Mouse (Mus musculus) natural killer cell, adult 2 months (primary cell): ENCODE data around the gene Lrrc43.
"Not testable (repeated sequence)": the region's sequence is repeated elsewhere in the genome, so short reads cannot be mapped to it uniquely, and the experiment has no call there.

ENCODE experiments used
- DNase-seq, 2 experiments: peaks; one replicate each; pipeline ENCODE4 v3.0.0; 2022; ENCODE audit warnings: low spot score in 2 of 2

The Lrrc43 gene

GRCm38 (mm10) chr5:123489112-123489785 is at the start of gene Lrrc43, which contains the start of gene Il31:
Lrrc43 (plus strand) TSS chr5:123489305.
Il31 (minus strand) TSS chr5:123489489.
- no peak for DNase-seq

GRCm38 (mm10) chr5:123439312-123439711 is 49.8 kb upstream of the Lrrc43 start:
- no peak for DNase-seq

DNA sequence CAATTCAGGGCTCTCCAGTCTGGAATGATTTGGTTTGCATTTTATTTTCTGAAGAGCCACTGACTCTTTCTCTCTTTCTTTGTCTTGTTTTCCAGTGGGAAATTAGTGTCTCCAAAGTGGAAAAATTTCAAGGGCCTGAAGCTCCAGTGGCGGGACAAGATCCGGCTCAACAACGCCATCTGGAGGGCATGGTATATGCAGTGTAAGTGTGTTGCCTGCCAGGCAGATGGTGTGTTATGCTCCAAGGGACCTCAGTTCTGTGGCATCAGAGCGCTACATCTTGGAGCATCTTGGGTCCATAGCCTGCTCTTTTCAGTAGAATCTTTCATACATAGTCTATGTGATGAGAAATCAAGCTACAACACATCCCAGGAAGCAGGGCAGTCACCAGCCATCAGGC is 49.2 kb upstream of the Lrrc43 start:
- DNase-seq = no peak

- no peak for DNase-seq
Observed at GRCm38 (mm10) chr5:123440664-123441063, 48.4 kb upstream of the Lrrc43 start.

DNA sequence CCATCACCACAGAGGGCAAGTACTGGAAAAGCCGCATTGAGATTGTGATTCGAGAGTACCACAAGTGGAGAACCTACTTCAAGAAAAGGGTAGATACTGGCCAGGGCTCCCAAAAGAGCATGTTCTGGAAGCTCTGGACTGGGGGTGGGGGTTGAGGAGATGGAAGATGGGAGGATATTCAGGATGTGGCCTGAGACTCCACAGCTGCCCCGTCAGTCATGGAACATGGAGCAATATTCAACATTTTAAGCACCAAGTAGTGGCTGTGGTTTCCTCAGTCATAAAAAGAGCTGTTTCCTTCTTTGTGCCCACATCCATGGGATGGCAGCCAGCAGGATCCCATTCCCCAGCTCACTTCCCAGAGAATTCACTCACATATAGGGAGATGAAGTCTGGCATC is 46.8 kb upstream of the Lrrc43 start:
- no peak for DNase-seq

DNA sequence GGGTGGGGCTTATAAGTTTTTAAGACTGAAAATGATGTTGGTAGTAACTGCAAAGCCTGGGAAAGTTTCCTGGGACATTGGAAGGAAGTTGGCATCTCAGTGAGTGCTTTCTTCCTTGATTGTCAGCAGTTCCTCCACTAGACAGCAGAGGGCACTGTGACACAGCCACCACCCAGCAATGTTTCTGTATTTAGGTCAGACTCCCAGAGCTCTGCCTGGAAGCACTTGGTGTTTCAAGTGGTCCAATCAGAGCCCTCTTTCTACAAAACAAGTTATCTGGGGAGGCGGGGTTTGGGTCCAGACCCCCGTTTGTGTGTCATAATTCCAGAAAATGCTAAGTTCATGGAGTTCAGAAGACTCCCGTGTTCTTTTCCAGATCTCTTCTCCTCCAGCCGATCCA is 45.0 kb upstream of the Lrrc43 start:
- peak; percentile 42 to 55 for DNase-seq

GRCm38 (mm10) chr5:123444849-123445334 is 44.2 kb upstream of the Lrrc43 start:
- DNase-seq = no peak

DNA sequence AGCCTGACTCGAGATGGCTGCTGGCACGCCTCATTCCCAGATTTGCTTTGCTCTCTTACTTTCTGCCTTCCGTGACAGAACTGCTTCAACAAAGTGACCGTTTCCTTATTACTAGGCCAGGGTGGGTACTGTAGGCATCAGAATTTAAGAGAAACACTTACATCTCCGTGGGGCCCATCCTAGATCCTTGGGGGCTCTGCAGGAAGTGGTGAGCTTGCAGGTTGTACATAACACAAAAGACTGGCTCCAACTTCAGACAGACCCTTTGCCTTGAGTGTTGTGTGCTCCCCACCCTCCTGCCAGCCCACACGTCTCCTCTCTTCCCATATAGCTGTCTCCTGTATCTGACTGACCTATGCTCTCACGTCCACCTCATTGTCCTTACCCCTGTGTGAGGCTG is 37.2 kb upstream of the Lrrc43 start:
- no peak for DNase-seq

DNA sequence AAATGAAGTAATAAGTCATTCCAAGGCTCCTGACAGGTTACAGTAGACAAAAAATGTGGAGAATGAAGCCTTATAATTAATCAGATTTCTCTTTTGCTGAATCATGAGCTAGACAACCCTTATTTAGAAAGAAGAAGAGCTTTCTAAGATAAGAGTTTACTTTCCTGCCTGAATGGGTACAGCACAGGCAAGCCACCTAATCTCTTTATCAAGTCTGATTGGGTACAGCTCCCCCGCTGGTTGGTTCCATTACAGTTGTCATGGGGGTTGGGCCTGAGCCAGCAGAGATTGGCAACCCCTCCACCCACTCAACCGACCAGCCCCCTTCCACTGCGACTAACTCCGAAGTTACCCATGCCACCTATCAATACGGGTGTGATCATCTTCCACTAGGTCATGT is 27.7 kb upstream of the Lrrc43 start:
- DNase-seq = no peak

DNA sequence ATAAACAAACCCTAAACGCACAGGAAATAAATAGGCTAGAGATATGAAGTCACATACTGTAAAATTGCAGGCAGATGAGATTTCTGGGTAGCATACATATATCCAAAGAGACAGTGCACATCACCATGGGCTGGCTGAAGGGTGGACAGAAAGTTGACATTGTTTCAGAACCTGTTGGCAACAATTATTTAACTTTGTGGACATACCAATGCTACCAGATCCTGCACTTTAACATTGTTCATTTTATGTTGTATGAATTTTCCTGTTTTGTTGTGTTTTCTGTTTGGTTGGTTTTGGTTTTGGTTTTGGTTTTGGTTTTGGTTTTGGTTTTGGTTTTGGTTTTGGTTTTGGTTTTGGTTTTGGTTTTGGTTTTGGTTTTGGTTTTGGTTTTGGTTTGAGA is 24.5 kb upstream of the Lrrc43 start:
- DNase-seq = no peak

GRCm38 (mm10) chr5:123470784-123471400 is 18.2 kb upstream of the Lrrc43 start:
- peak; percentile 13 to 19 for DNase-seq

DNA sequence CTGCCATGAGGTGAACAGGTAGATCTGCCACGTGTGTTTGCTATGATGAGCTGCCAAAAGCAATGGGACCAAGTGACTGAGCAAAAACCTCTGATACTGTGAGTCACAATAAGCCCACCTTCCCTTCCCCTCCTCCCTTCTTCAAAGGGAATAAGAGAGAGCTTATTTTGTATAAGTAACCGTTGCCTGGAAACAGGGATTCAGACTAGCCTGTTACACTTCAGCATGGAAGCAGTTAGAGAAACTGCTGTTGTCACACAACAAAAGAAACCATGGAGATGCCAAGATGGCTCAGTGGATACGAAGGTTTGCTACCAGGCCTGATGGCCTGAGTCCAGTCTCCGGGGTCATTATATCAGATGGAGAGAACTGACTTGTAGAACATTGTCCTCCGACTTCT is 15.3 kb upstream of the Lrrc43 start:
- DNase-seq = no peak

- DNase-seq = no peak
Observed at GRCm38 (mm10) chr5:123487659-123488395, 1.3 kb upstream of the Lrrc43 start.

- DNase-seq = no peak
Observed at GRCm38 (mm10) chr5:123489935-123490334, 830 bp downstream of the Lrrc43 start.

DNA sequence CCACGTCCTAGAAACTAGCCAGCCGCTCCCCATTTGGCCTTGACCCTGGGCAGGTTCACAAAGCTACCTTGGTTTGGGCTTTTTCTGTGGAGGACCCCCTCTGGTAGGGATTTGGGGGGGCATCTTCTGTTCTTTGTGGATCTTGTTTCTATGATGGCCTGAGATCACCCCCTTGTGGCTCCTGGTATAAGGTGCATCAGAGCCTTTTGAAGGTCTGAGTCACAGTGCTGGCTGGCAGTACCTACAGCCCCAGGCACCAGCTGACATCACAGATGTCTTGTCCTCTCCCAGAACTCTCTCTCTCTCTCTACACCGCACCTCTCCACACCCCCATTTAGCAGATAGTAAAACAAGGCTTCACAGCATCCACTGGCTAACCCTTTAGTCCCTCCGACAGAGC is 10.6 kb downstream of the Lrrc43 start:
- DNase-seq = peak in 1 of 2 experiments; percentile 26

- DNase-seq = no peak
Observed at GRCm38 (mm10) chr5:123501973-123502372, 12.9 kb downstream of the Lrrc43 start.

DNA sequence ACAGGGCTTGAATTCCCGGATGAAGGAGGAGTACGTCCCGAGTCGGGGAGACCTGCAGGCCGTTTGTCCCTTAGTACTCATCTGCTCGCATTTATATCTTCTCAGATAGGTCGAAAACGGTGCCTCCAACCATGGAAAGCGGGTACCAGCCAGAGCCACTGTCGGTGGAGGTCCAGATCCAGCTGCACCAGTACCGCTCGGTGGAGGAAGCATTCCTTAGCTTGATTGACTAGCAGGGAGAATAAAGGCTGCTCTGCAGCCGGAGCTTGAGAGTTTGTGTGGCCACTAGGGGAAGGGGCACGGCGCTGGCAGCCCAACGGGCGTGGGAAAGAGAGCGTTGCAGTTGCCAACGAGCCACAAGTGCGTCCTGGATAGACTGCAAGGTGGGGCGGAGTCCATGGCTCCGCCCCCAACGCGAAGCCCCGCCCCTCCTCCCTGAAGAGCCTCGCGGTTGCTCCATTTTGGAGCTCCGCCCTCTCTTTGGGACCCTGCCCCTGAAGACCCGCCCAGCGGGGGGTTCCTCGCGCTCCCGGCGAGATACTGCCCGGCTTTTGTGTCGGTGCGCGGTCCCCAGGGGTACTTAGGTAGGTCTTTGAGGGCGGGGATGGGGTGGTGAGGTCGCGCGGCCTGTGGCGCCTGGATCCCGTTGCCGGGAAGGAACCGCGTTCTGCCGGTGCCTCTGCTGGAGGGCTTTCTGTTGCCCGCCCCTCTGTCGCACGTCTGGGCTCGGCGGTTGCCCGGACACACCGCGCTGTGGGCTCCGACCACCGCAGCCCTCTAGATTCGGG is 19.0 kb downstream of the Lrrc43 start:
- DNase-seq = peak; percentile 30 to 61

DNA sequence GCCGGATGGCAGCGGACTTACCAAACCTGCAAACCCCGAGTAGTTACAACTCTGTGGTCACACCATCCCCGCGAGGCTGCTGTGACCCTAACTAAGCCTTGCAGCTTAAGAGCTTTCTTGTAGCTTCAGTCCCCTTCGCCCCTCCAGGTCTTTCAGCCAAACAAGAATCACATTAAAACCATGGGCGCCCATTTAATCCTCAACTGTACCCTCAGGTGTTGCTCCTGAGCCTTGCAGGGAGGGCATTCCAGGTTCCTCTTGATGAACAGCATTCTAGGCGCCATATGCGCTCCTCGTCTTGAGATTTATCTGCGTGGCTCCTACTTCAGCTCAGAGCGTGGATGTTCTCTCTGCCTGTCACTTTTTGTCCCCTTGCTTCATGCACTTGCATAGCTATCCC is 19.8 kb downstream of the Lrrc43 start:
- DNase-seq = no peak

DNA sequence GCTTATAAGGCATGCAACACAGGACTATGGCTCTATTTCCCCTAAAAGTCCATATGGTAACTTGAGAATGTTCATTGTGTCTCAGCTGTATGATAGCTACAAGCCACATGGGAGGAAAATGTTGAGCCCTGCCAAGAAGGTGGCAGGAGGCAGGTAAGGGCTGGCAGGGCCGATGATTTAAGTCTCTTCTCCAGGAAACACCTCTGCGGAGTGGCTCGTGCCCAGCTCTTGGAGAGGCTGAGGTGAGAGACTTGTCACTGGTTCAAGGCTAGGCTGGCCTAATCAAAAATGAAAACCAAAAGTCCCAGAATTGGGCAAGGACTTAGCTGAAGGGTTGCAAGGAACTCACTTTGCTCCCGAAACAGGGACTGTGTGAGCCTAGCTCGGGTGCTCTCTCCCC is 21.1 kb downstream of the Lrrc43 start, which contains the start of gene B3gnt4:
TSS of gene B3gnt4 (plus strand) at position 301 of the 400 bp plus-strand sequence.
- DNase-seq = no peak

- not testable (repeated sequence) for DNase-seq
Observed at GRCm38 (mm10) chr5:123511426-123511825, 22.3 kb downstream of the Lrrc43 start.

- DNase-seq = no peak
Observed at GRCm38 (mm10) chr5:123512102-123512501, 23.0 kb downstream of the Lrrc43 start.

DNA sequence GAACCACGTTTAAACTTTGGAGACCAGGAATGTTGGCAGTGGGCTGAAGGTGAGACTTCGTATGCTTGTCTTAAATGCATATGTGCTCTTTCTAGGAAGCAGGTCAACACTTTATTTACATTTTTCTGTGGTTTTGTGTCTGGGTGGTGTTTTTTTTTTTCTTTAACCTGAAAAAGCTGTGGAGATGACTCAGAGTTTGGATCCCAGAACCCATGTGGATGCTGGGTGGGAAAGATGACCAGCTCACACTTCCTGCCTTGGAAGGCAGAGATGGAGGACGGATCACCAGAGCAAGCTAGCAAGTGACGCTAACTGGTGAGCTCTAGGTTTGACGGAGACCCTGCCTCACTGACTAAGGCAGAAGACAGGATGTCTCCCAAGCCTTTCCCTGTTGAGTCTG is 25.8 kb downstream of the Lrrc43 start:
- DNase-seq = no peak
